Mouse (Mus musculus) heart, postnatal 0 days (tissue): Measurements from ENCODE around the gene Gja10.
A peak's percentile ranks its signal among the peaks of the same experiment; 100 is the strongest.

Experiments
- CTCF ChIP-seq: IDR thresholded peaks from 2 replicates; pipeline ENCODE4 v1.5.1; 2016; ENCODE audit warnings: antibody characterized with exemption, control low read depth, low read depth
- EP300 ChIP-seq: IDR thresholded peaks from 2 replicates; pipeline ENCODE4 v1.6.1; 2016; ENCODE audit warnings: antibody characterized with exemption, low read depth

DNA sequence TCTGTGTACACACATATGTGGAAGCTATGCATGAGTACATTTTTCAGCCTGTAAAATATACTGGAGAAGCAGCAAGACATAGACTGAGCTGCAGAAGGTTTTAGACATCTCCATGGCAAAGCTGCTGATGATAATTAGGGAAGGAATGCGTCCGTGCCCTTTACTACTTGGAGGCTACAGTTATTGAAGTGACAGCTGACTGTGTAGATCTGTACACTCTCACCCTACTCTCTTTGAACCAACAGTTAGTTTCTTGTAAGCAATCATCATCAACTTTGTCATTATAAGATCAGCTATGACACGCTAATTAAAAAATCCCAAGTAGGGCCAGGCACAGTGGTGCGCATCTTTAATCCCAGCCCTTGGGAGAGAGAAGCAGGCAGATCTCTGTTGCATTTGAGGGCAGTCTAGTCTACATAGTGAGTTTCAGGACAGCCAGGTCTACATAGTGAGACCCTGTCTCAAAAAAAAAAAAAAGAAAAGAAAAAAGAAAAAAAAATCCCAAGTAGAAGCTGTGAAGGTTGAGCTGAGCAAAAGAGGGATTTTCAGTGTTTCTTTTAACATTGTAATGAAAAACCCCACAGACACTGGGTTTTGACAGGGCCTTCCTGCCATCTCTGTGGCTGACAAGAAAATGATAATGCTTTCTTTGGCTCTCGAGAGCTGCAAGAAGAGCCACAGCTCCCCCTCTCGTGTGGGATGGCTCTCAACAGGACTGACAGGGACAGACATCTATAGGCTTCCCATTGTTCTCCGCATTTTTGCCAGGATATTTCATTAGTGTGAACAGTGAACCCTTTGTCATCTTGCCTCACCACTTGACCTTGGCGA lies 41.6 kb downstream of the Gja10 start:
- TF ChIP-seq CTCF (peak; percentile 30), EP300 (no peak)
